ENCODE assay signal across 17 mouse cellular contexts in the genomic region with DNA sequence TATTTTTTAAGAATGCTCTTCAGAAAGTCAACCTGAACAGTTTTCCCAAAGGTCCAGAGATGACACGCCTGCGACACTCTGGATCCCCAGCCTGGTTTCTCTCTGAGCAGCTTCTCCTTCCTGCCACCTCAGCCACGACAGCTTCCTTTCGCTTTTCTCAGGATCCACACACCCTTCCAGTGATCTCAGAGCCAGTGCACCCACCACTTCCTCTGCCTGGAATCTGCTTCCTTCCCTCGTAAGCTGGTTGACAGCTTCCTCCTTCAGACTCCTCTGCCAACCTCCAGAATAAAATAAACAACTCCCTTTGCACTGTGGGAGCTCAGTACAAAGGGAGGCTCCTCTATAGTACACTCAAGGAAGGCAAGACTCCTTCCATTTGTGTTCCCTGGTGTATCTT. TPM values are rescaled to one million over a fixed set of nuclear protein-coding genes. Genes with fewer than 3 reads are reported as not detected.
DNase-seq lines count a peak whose midpoint lies in the region; ATAC-seq lines count a peak whose summit lies in the region.
"Had no signal": no experiment of that assay in that cellular context is flagged by ENCODE, and none has a peak within 500 bp of the region (broad histone marks: within the 10 kb centered on the region; RNA-seq: fewer than 3 reads in every experiment).

No protein-coding gene starts in this region.

- no peak overlapping the region for H3K9ac ChIP-seq in hindbrain, embryonic 13.5 days
- H3K9ac ChIP-seq: forebrain, embryonic 15.5 days had no signal

- no peaks in the 10 kb centered on the region for H3K4me1 ChIP-seq in hindbrain, embryonic 13.5 days (replicated peaks)
- 0 out of 2 replicates have a peak, but pooled peaks cover 14% of the 10 kb centered on the region for H3K4me1 ChIP-seq in forebrain, embryonic 10.5 days
- H3K4me1 ChIP-seq: forebrain, embryonic 15.5 days had no signal

- no peaks in the 10 kb centered on the region for H3K36me3 ChIP-seq in macrophage (ENCODE audit: inconsistent target)
- no peaks in the 10 kb centered on the region for H3K36me3 ChIP-seq in hindbrain, embryonic 13.5 days
- no peaks in the 10 kb centered on the region for H3K36me3 ChIP-seq in forebrain, embryonic 10.5 days (replicated peaks)
- H3K36me3 ChIP-seq: forebrain, embryonic 15.5 days; midbrain, embryonic 10.5 days had no signal

- no peaks in the 10 kb centered on the region for H3K27me3 ChIP-seq in hindbrain, embryonic 13.5 days
- H3K27me3 ChIP-seq in forebrain, embryonic 10.5 days (ENCODE audit: poor library complexity, severe bottlenecking): peaks cover 11% of the 10 kb centered on the region
- H3K27me3 ChIP-seq: forebrain, embryonic 15.5 days had no signal

- no peaks in the 10 kb centered on the region for H3K79me2 ChIP-seq in macrophage (ENCODE audit: inconsistent target)

- H3K4me3 ChIP-seq in macrophage (ENCODE audit: inconsistent target): no peak overlapping the region
- no peak overlapping the region for H3K4me3 ChIP-seq in hindbrain, embryonic 13.5 days
- no peak overlapping the region for H3K4me3 ChIP-seq in forebrain, embryonic 10.5 days
- H3K4me3 ChIP-seq: forebrain, embryonic 15.5 days; gastrocnemius, adult 2 months; layer of hippocampus, adult 2 months; midbrain, embryonic 10.5 days had no signal

- no peak for DNase-seq in frontal cortex, postnatal 25 days (ENCODE audit: low spot score in 2 of 2)
- DNase-seq in layer of hippocampus, adult 9-11 months: peak; percentile 44
- no peak for DNase-seq in layer of hippocampus, adult 11-12 months (ENCODE audit: low spot score)
- DNase-seq in forebrain, embryonic 10.5 days (ENCODE audit: extremely low spot score, low spot score): no peak
- DNase-seq: adrenal gland, postnatal 25 days; cerebellum, postnatal 14 days; gastrocnemius, adult 2 months; retina, postnatal 1 day; thymus, postnatal 36 days had no signal

- no peaks in the 10 kb centered on the region for H3K9me3 ChIP-seq in hindbrain, embryonic 13.5 days
- H3K9me3 ChIP-seq in forebrain, embryonic 10.5 days: no peaks in the 10 kb centered on the region
- H3K9me3 ChIP-seq: forebrain, embryonic 15.5 days; midbrain, embryonic 10.5 days had no signal

- peak; percentile 67; the same call in 1 of the 2 replicates for ATAC-seq in frontal cortex, adult (ENCODE audit: low TSS enrichment)
- ATAC-seq in granulocyte monocyte progenitor cell, adult 5-6 weeks (replicated peaks; ENCODE audit: poor library complexity, severe bottlenecking): peak; percentile 55
- no peak for ATAC-seq in hindbrain, embryonic 13.5 days (ENCODE audit: low FRiP score)
- ATAC-seq: forebrain, embryonic 15.5 days; intestine, embryonic 16.5 days had no signal

- H3K27ac ChIP-seq in macrophage: peak overlapping the region; percentile 55
- no peak overlapping the region for H3K27ac ChIP-seq in hindbrain, embryonic 13.5 days
- no peak overlapping the region for H3K27ac ChIP-seq in forebrain, embryonic 10.5 days
- H3K27ac ChIP-seq: forebrain, embryonic 15.5 days; gastrocnemius, adult 2 months; layer of hippocampus, adult 2 months; midbrain, embryonic 10.5 days had no signal

- WGBS in macrophage (ENCODE audit: missing documents): 1% methylated on average over 5 of the region's 5 CpGs
- 78% methylated on average over 5 of the region's 5 CpGs for WGBS in hindbrain, embryonic 13.5 days
- WGBS in forebrain, embryonic 10.5 days: 84% methylated on average over 5 of the region's 5 CpGs

- no peak overlapping the region for H3K4me2 ChIP-seq in hindbrain, embryonic 13.5 days
- H3K4me2 ChIP-seq: forebrain, embryonic 15.5 days had no signal

RNA-seq across cellular contexts. Expression of a gene that starts 27.1 kb away (rescaled TPM):
- 213 and 215 TPM in 2 replicates for total RNA-seq in granulocyte monocyte progenitor cell, adult 5-6 weeks (2014; fragmentation: Nextera tagmentation)
- 171 and 196 TPM in 2 replicates for total RNA-seq in granulocyte monocyte progenitor cell, adult 5-6 weeks (2017)
- 1,000 to 10,000 TPM in 1 of 26 experiments, 100 to 1,000 TPM in 20, 10 to 100 TPM in 5; 46.2 to 1,418 (median 239) TPM for total RNA-seq in macrophage (2018; cell fraction: chromatin; rRNA removed)
- total RNA-seq in macrophage (2018; cell fraction: cytosol; rRNA removed): 100 to 1,000 TPM in 24 of 26 experiments, 10 to 100 TPM in 2; 97.5 to 257 (median 185) TPM
- total RNA-seq in macrophage (2018; cell fraction: nucleus; rRNA removed): 1,000 to 10,000 TPM in 1 of 26 experiments, 100 to 1,000 TPM in 19, 10 to 100 TPM in 6; 76.1 to 1,152 (median 159) TPM
- polyA plus RNA-seq in macrophage (2018): 116 to 212 TPM (median 193 TPM) in 3 replicates
- 4.2 and 5.9 TPM in 2 replicates for polyA plus RNA-seq in hindbrain, embryonic 13.5 days (2015; fragmentation: Nextera tagmentation; extraction: Ambion mirVana)
- 4.5 and 5.0 TPM in 2 replicates for polyA plus RNA-seq in forebrain, embryonic 10.5 days (2016; fragmentation: Nextera tagmentation; extraction: Ambion mirVana)

Comparison
In these comparisons a context has a peak if more than half of its experiments do, and no peak if none do; other contexts are left out.
1. RNA of a gene that starts 27.1 kb away (polyA plus RNA-seq): 116 to 212 TPM in macrophage; 4.5 to 5.0 TPM in forebrain, embryonic 10.5 days and 4.2 to 5.9 TPM in hindbrain, embryonic 13.5 days; every median in the first group is over 10 times any median in the second.